In genomic region chr16:95685807-95686206, GRCm38 (mm10) we compare ENCODE assay signal across 25 mouse cellular contexts. TPM values are rescaled to one million over a fixed set of nuclear protein-coding genes. Genes with fewer than 3 reads are reported as not detected.
DNase-seq lines count a peak whose midpoint lies in the region; ATAC-seq lines count a peak whose summit lies in the region.
"Had no signal": no experiment of that assay in that cellular context is flagged by ENCODE, and none has a peak within 500 bp of the region (broad histone marks: within the 10 kb centered on the region; RNA-seq: fewer than 3 reads in every experiment).

No protein-coding gene starts in this region.

- no peaks in the 10 kb centered on the region for H3K27me3 ChIP-seq in kidney, embryonic 15.5 days
- no peaks in the 10 kb centered on the region for H3K27me3 ChIP-seq in liver, embryonic 15.5 days
- H3K27me3 ChIP-seq in liver, embryonic 11.5 days (replicated peaks; ENCODE audit: control insufficient read depth, insufficient read depth, low read length): no peaks in the 10 kb centered on the region
- H3K27me3 ChIP-seq: embryonic facial prominence, embryonic 12.5 days; hindbrain, embryonic 13.5 days; neural tube, embryonic 12.5 days; stomach, embryonic 15.5 days had no signal

- H3K9ac ChIP-seq in kidney, embryonic 15.5 days: no peak overlapping the region
- H3K9ac ChIP-seq in liver, embryonic 15.5 days: no peak overlapping the region
- H3K9ac ChIP-seq in liver, embryonic 11.5 days (ENCODE audit: low read depth, low read length): no peak overlapping the region
- H3K9ac ChIP-seq: embryonic facial prominence, embryonic 12.5 days; hindbrain, embryonic 13.5 days; liver, embryonic 14.5 days; neural tube, embryonic 12.5 days; stomach, embryonic 15.5 days had no signal

- H3K9me3 ChIP-seq in kidney, embryonic 15.5 days (replicated peaks): no peaks in the 10 kb centered on the region
- H3K9me3 ChIP-seq in liver, embryonic 15.5 days (replicated peaks): no peaks in the 10 kb centered on the region
- no peaks in the 10 kb centered on the region for H3K9me3 ChIP-seq in liver, embryonic 11.5 days (ENCODE audit: control insufficient read depth, low read length)
- H3K9me3 ChIP-seq: embryonic facial prominence, embryonic 12.5 days; hindbrain, embryonic 13.5 days; neural tube, embryonic 12.5 days; stomach, embryonic 15.5 days had no signal

- 19% methylated on average over 2 of the region's 2 CpGs for WGBS in kidney, embryonic 15.5 days
- 28% methylated on average over 2 of the region's 2 CpGs for WGBS in liver, embryonic 15.5 days (ENCODE audit: insufficient replicate concordance)
- 43% methylated on average over 2 of the region's 2 CpGs for WGBS in liver, embryonic 11.5 days

- H3K4me3 ChIP-seq in kidney, embryonic 15.5 days (replicated peaks): no peak overlapping the region
- no peak overlapping the region for H3K4me3 ChIP-seq in liver, embryonic 15.5 days (replicated peaks)
- H3K4me3 ChIP-seq in liver, embryonic 11.5 days (ENCODE audit: low read depth, low read length): no peak overlapping the region
- H3K4me3 ChIP-seq: embryonic facial prominence, embryonic 12.5 days; hindbrain, embryonic 13.5 days; neural tube, embryonic 12.5 days; stomach, embryonic 15.5 days had no signal

- DNase-seq in embryo, embryonic 11 days: peak; percentile 23
- DNase-seq in embryo, embryonic 10.5 days (ENCODE audit: low spot score): no peak
- DNase-seq in kidney, postnatal 14 days: no peak
- DNase-seq in liver, embryonic 11.5 days (ENCODE audit: low spot score): no peak
- peak; percentile 64 for DNase-seq in yolk sac, embryonic 10.5 days (ENCODE audit: low spot score)
- no peak for DNase-seq in right cerebral cortex, postnatal 4 days
- DNase-seq: adrenal gland, adult 8-10 months; cerebellum, adult 8-10 months; cerebellum, postnatal 25 days; gastrocnemius, postnatal 14 days; heart, postnatal 36 days; layer of hippocampus, adult 9-11 months; lung, postnatal 36 days; thymus, postnatal 14 days had no signal

- peak overlapping the region; percentile 72 for H3K27ac ChIP-seq in kidney, embryonic 15.5 days
- 0 out of 2 replicates have a peak overlapping the region, but pooled peaks have one; percentile 9 for H3K27ac ChIP-seq in liver, embryonic 15.5 days (replicated peaks)
- no peak overlapping the region for H3K27ac ChIP-seq in liver, embryonic 11.5 days (ENCODE audit: low read depth, low read length)
- H3K27ac ChIP-seq: embryonic facial prominence, embryonic 12.5 days; hindbrain, embryonic 13.5 days; liver, embryonic 14.5 days; neural tube, embryonic 12.5 days; stomach, embryonic 15.5 days had no signal

- no peaks in the 10 kb centered on the region for H3K36me3 ChIP-seq in kidney, embryonic 15.5 days
- no peaks in the 10 kb centered on the region for H3K36me3 ChIP-seq in liver, embryonic 15.5 days (replicated peaks)
- no peaks in the 10 kb centered on the region for H3K36me3 ChIP-seq in liver, embryonic 11.5 days (ENCODE audit: control insufficient read depth, insufficient read depth, low read length)
- H3K36me3 ChIP-seq: embryonic facial prominence, embryonic 12.5 days; hindbrain, embryonic 13.5 days; neural tube, embryonic 12.5 days; stomach, embryonic 15.5 days had no signal

- peak; percentile 73 for ATAC-seq in kidney, embryonic 15.5 days (replicated peaks; ENCODE audit: low FRiP score)
- no peak for ATAC-seq in liver, embryonic 15.5 days (ENCODE audit: insufficient read depth)
- ATAC-seq in liver, embryonic 11.5 days (replicated peaks; ENCODE audit: low FRiP score): no peak
- ATAC-seq: activated CD4-positive, CD25-positive, alpha-beta regulatory T cell, adult 4 months; forebrain, embryonic 14.5 days; midbrain, embryonic 16.5 days had no signal

- peaks cover 37% of the 10 kb centered on the region for H3K4me1 ChIP-seq in kidney, embryonic 15.5 days
- 0 out of 2 replicates have a peak, but pooled peaks cover 3% of the 10 kb centered on the region for H3K4me1 ChIP-seq in liver, embryonic 15.5 days (replicated peaks)
- no peaks in the 10 kb centered on the region for H3K4me1 ChIP-seq in liver, embryonic 11.5 days (replicated peaks; ENCODE audit: control insufficient read depth, insufficient read depth, low read length)
- H3K4me1 ChIP-seq: stomach, embryonic 15.5 days had no signal

- no peak overlapping the region for H3K4me2 ChIP-seq in kidney, embryonic 15.5 days
- no peak overlapping the region for H3K4me2 ChIP-seq in liver, embryonic 15.5 days
- H3K4me2 ChIP-seq in liver, embryonic 11.5 days: no peak overlapping the region
- H3K4me2 ChIP-seq: embryonic facial prominence, embryonic 12.5 days; hindbrain, embryonic 13.5 days; midbrain, embryonic 11.5 days; neural tube, embryonic 12.5 days; stomach, embryonic 15.5 days had no signal

RNA-seq across cellular contexts. Expression of gene Ets2, which starts 16.1 kb away (rescaled TPM):
- polyA plus RNA-seq in kidney, embryonic 15.5 days (2015; fragmentation: Nextera tagmentation; extraction: Ambion mirVana): 62.1 and 63.1 TPM in 2 replicates
- 11.7 and 13.1 TPM in 2 replicates for polyA plus RNA-seq in liver, embryonic 15.5 days (2015; fragmentation: Nextera tagmentation; extraction: Ambion mirVana)
- polyA plus RNA-seq in liver, embryonic 11.5 days (2014; fragmentation: Nextera tagmentation; extraction: Ambion mirVana): 29.8 and 30.6 TPM in 2 replicates

Comparison
In these comparisons a context has a peak if more than half of its experiments do, and no peak if none do; other contexts are left out.
1. DNase-seq: peak in embryo, embryonic 11 days (single experiment) and yolk sac, embryonic 10.5 days (single experiment); none in embryo, embryonic 10.5 days (single experiment), kidney, postnatal 14 days (single experiment), liver, embryonic 11.5 days (single experiment) and right cerebral cortex, postnatal 4 days (single experiment).